Mouse (Mus musculus) gastrocnemius, adult 2 months (tissue): ENCODE measurements at regions not wholly inside any gene's neighbourhood (a gene's known extent, or its start where the extent isn't known, plus 50 kb on each side); places are given as distances from the start of the nearest gene placed in this dataset.
A peak's percentile ranks its signal among the peaks of the same experiment; 100 is the strongest.

Experiments used
- DNase-seq: peaks from one replicate; pipeline ENCODE4 v3.0.0; 2022
- H3K27ac ChIP-seq: fragments of 200-600 bp; 2 replicates; pipeline ENCODE4 v1.8.1; 2022; ENCODE audit warnings: mild to moderate bottlenecking
- H3K4me3 ChIP-seq: fragments of 200-600 bp; 2 replicates; pipeline ENCODE4 v1.8.1; 2022; ENCODE audit warnings: mild to moderate bottlenecking, moderate library complexity
- CTCF ChIP-seq: fragments of 200-600 bp; IDR thresholded peaks from 2 replicates; pipeline ENCODE4 v1.8.1; 2022; ENCODE audit warnings: antibody characterized with exemption, mild to moderate bottlenecking, moderate library complexity
- intact Hi-C: fragments of 180-260 bp; cut with DNase I; formaldehyde crosslinking; loops from one replicate; pipeline ENCODE4 v1.15.1; 2025

GRCm38 (mm10) chr1:184622462-184622861, 110.0 kb downstream of the Hlx start:
- no peak for TF ChIP-seq CTCF
- intact Hi-C loops: no loop called here
- DNase-seq: no peak

GRCm38 (mm10) chr1:184621950-184622349, 110.5 kb downstream of the Hlx start:
- intact Hi-C loops: no loop called here
- Histone ChIP-seq H3K27ac (0 out of 2 replicates have a peak overlapping the region, but pooled peaks have one; percentile 12), H3K4me3 (no peak overlapping the region)
- peak; percentile 30 for DNase-seq
- no peak for TF ChIP-seq CTCF

More at GRCm38 (mm10) chr1:184622462-184622861, 110.0 kb downstream of the Hlx start:
- H3K27ac ChIP-seq: 0 out of 2 replicates have a peak overlapping the region, but pooled peaks have one; percentile 12
- no peak overlapping the region for H3K4me3 ChIP-seq

- intact Hi-C loops: no loop called here
Observed at GRCm38 (mm10) chr1:184617853-184618454, 114.5 kb downstream of the Hlx start.

GRCm38 (mm10) chr1:184615991-184616390, 116.4 kb downstream of the Hlx start:
- DNase-seq: no peak
- H3K4me3 ChIP-seq: no peak overlapping the region
- H3K27ac ChIP-seq: no peak overlapping the region
- TF ChIP-seq CTCF: no peak
- intact Hi-C loops: no loop called here

More at GRCm38 (mm10) chr1:184617853-184618454, 114.5 kb downstream of the Hlx start:
- no peak overlapping the region for H3K27ac ChIP-seq
- no peak overlapping the region for H3K4me3 ChIP-seq
- no peak for DNase-seq
- TF ChIP-seq CTCF: no peak

- Histone ChIP-seq H3K4me3 (no peak overlapping the region), H3K27ac (no peak overlapping the region)
- TF ChIP-seq CTCF: no peak
- intact Hi-C loops: no loop called here
- DNase-seq: no peak
Observed at GRCm38 (mm10) chr1:184614699-184615415, 117.6 kb downstream of the Hlx start.

GRCm38 (mm10) chr1:184612880-184613279, 119.5 kb downstream of the Hlx start:
- TF ChIP-seq CTCF: no peak
- intact Hi-C loops: no loop called here
- H3K27ac ChIP-seq: no peak overlapping the region
- no peak for DNase-seq
- no peak overlapping the region for H3K4me3 ChIP-seq

GRCm38 (mm10) chr1:184608938-184609337, 123.5 kb downstream of the Hlx start:
- no peak for TF ChIP-seq CTCF
- H3K4me3 ChIP-seq: no peak overlapping the region
- no peak for DNase-seq
- intact Hi-C loops: no loop called here
- no peak overlapping the region for H3K27ac ChIP-seq

GRCm38 (mm10) chr1:184608338-184608737, 124.1 kb downstream of the Hlx start:
- no peak for DNase-seq
- Histone ChIP-seq H3K4me3 (no peak overlapping the region), H3K27ac (no peak overlapping the region)
- TF ChIP-seq CTCF: no peak
- intact Hi-C loops: no loop called here

- intact Hi-C loops: no loop called here
- TF ChIP-seq CTCF: no peak
Observed at GRCm38 (mm10) chr1:184606541-184606940, 125.9 kb downstream of the Hlx start.

GRCm38 (mm10) chr1:184605666-184606065, 126.8 kb downstream of the Hlx start:
- no peak for TF ChIP-seq CTCF
- Histone ChIP-seq H3K4me3 (no peak overlapping the region), H3K27ac (no peak overlapping the region)
- intact Hi-C loops: no loop called here
- no peak for DNase-seq

More at GRCm38 (mm10) chr1:184606541-184606940, 125.9 kb downstream of the Hlx start:
- Histone ChIP-seq H3K4me3 (no peak overlapping the region), H3K27ac (peak overlapping the region; percentile 31)
- DNase-seq: no peak

GRCm38 (mm10) chr1:184603136-184603535, 129.3 kb downstream of the Hlx start:
- H3K27ac ChIP-seq: no peak overlapping the region
- no peak for TF ChIP-seq CTCF
- DNase-seq: no peak
- intact Hi-C loops: no loop called here
- no peak overlapping the region for H3K4me3 ChIP-seq

- intact Hi-C loops: no loop called here
- no peak for TF ChIP-seq CTCF
- no peak overlapping the region for H3K27ac ChIP-seq
- H3K4me3 ChIP-seq: no peak overlapping the region
- no peak for DNase-seq
Observed at GRCm38 (mm10) chr1:184595449-184595848, 137.0 kb downstream of the Hlx start.

GRCm38 (mm10) chr1:184590634-184591033, 141.8 kb downstream of the Hlx start:
- no peak for TF ChIP-seq CTCF
- no peak overlapping the region for H3K4me3 ChIP-seq
- intact Hi-C loops: no loop called here
- no peak overlapping the region for H3K27ac ChIP-seq
- peak; percentile 47 for DNase-seq

GRCm38 (mm10) chr1:184589277-184589676, 143.1 kb downstream of the Hlx start:
- intact Hi-C loops: no loop called here
- no peak overlapping the region for H3K27ac ChIP-seq
- DNase-seq: no peak
- no peak for TF ChIP-seq CTCF
- H3K4me3 ChIP-seq: no peak overlapping the region
